Mouse (Mus musculus) cortical plate, adult 2 months (tissue): ENCODE results near the gene Msantd3.

ENCODE experiments used
- CTCF ChIP-seq: fragments of 200-500 bp; IDR thresholded peaks from 2 replicates; pipeline ENCODE4 v1.5.1; 2011; ENCODE audit warnings: mild to moderate bottlenecking, control low read depth, low read length; ENCODE audit not compliant: insufficient read depth; ENCODE audit errors: extremely low read depth
- POLR2A ChIP-seq: fragments of 200-500 bp; IDR thresholded peaks from 2 replicates; pipeline ENCODE4 v1.6.1; 2011; ENCODE audit warnings: mild to moderate bottlenecking, low read length, control low read depth; ENCODE audit not compliant: insufficient read depth; ENCODE audit errors: extremely low read depth

DNA sequence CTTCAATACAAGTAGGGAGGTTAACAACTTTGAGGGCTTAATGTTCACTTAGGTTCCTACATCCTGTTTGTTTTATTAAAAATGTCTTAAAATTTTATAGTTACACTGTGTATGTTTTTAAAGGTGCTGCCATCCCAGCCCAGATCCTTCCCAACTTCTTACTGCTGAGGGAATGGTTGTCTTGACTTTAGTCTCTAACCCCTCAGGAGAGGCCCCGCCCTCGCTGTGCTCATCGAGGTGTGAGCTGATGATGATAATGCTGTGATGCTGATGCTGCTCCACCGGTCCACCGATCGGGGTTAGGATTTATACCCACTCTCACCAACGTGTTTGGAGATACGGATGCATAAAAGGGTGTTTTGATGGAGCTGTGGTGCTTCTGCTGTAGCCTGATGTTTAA, 22.1 kb downstream of the Msantd3 start:
- TF ChIP-seq CTCF (no peak), POLR2A (no peak)
